Mouse (Mus musculus) intestine, embryonic 16.5 days (tissue): ENCODE data around the gene Hltf. TPM values are rescaled to one million over a fixed set of nuclear protein-coding genes. Genes with fewer than 3 reads are reported as not detected.

Source experiments
- ATAC-seq: fragments of 200-750 bp; cut with Nextera tagmentation; 2 replicates; pipeline ENCODE4 v1.8.0; 2017; ENCODE audit warnings: moderate TSS enrichment, moderate library complexity
- H3K27ac ChIP-seq: fragments of 300-500 bp; sonication (generic); 2 replicates; pipeline ENCODE4 v1.5.1; 2014; ENCODE audit warnings: mild to moderate bottlenecking, low read length
- H3K27me3 ChIP-seq: fragments of 300-500 bp; sonication (generic); replicated peaks from 2 replicates; pipeline ENCODE4 v1.6.1; 2014; ENCODE audit warnings: low read length, control low read depth, mixed read lengths; ENCODE audit not compliant: control insufficient read depth, insufficient read depth
- H3K36me3 ChIP-seq: fragments of 300-500 bp; sonication (generic); 2 replicates; pipeline ENCODE4 v1.6.1; 2014; ENCODE audit warnings: low read length, control low read depth; ENCODE audit not compliant: control insufficient read depth, insufficient read depth
- H3K4me1 ChIP-seq: fragments of 300-500 bp; sonication (generic); 2 replicates; pipeline ENCODE4 v1.6.1; 2014; ENCODE audit warnings: low read length, control low read depth, mixed read lengths; ENCODE audit not compliant: control insufficient read depth, insufficient read depth
- H3K4me2 ChIP-seq: fragments of 300-500 bp; sonication (generic); 2 replicates; pipeline ENCODE4 v1.6.1; 2014; ENCODE audit warnings: low read depth, low read length, control low read depth
- H3K4me3 ChIP-seq: fragments of 300-500 bp; sonication (generic); 2 replicates; pipeline ENCODE4 v1.5.1; 2014; ENCODE audit warnings: mild to moderate bottlenecking, low read length
- H3K9ac ChIP-seq: fragments of 300-500 bp; sonication (generic); 2 replicates; pipeline ENCODE4 v1.6.1; 2014; ENCODE audit warnings: low read depth, low read length
- H3K9me3 ChIP-seq: fragments of 300-500 bp; sonication (generic); 2 replicates; pipeline ENCODE4 v1.6.1; 2016; ENCODE audit warnings: low read length, control low read depth; ENCODE audit not compliant: control insufficient read depth
- WGBS: fragments of 180-500 bp; shearing (Covaris S2); extraction: QIAGEN DNeasy Blood & Tissue Kit; methylation state at CpG from one replicate; pipeline ENCODE4 v1.1.7; 2014; 5-methylcytosine and 5-hydroxymethylcytosine counted together
- polyA plus RNA-seq: library from polyadenylated mRNA; unstranded; fragments of >200 nt; fragmentation: Nextera tagmentation; extraction: Ambion mirVana; gene quantifications from 2 replicates; pipeline ENCODE4 v1.2.1, GENCODE M21; 2015

Gene Hltf
- polyA plus RNA-seq, 1 experiment from 2014 or later: 14.0 TPM

- no peaks in the 10 kb centered on the region for H3K27me3 ChIP-seq
Measured at GRCm38 (mm10) chr3:20147647-20148046, 90.0 kb downstream of the Hltf start.

GRCm38 (mm10) chr3:20150511-20150910 lies 92.9 kb downstream of the Hltf start:
- Histone ChIP-seq H3K9me3 (no peaks in the 10 kb centered on the region), H3K27ac (no peak overlapping the region), H3K4me3 (no peak overlapping the region), H3K9ac (no peak overlapping the region), H3K4me2 (no peak overlapping the region), H3K27me3 (no peaks in the 10 kb centered on the region), H3K4me1 (peaks cover 3% of the 10 kb centered on the region; the same call in 1 of the 2 replicates), H3K36me3 (0 out of 2 replicates have a peak, but pooled peaks cover 5% of the 10 kb centered on the region)
- no peak for ATAC-seq
- 72% methylated on average over 2 of the region's 2 CpGs for WGBS

More at GRCm38 (mm10) chr3:20147647-20148046, 90.0 kb downstream of the Hltf start:
- no peak for ATAC-seq
- WGBS: 91% methylated on average over 5 of the region's 5 CpGs
- Histone ChIP-seq H3K4me1 (no peaks in the 10 kb centered on the region), H3K27ac (no peak overlapping the region), H3K9me3 (no peaks in the 10 kb centered on the region), H3K4me3 (no peak overlapping the region), H3K36me3 (0 out of 2 replicates have a peak, but pooled peaks cover 5% of the 10 kb centered on the region), H3K4me2 (no peak overlapping the region), H3K9ac (no peak overlapping the region)

- no peaks in the 10 kb centered on the region for H3K27me3 ChIP-seq
- no peaks in the 10 kb centered on the region for H3K9me3 ChIP-seq
- no peak overlapping the region for H3K4me2 ChIP-seq
- no peak overlapping the region for H3K4me3 ChIP-seq
- H3K4me1 ChIP-seq: peaks cover 3% of the 10 kb centered on the region; the same call in 1 of the 2 replicates
- no peak overlapping the region for H3K9ac ChIP-seq
- no peak for ATAC-seq
- 88% methylated on average over 3 of the region's 3 CpGs for WGBS
- H3K27ac ChIP-seq: no peak overlapping the region
- H3K36me3 ChIP-seq: 0 out of 2 replicates have a peak, but pooled peaks cover 5% of the 10 kb centered on the region
Measured at GRCm38 (mm10) chr3:20151651-20152050, 94.0 kb downstream of the Hltf start.

- H3K36me3 ChIP-seq: no peaks in the 10 kb centered on the region
- H3K9me3 ChIP-seq: no peaks in the 10 kb centered on the region
- under 1% methylated on average over 70 of the region's 73 CpGs for WGBS
- H3K27ac ChIP-seq: peak within 1 kb of the TSS; percentile 58
- no peaks in the 10 kb centered on the region for H3K27me3 ChIP-seq
- H3K4me2 ChIP-seq: peak within 1 kb of the TSS; percentile 88
- H3K4me1 ChIP-seq: peaks cover 3% of the 10 kb centered on the region; the same call in 1 of the 2 replicates
- peak within 1 kb of the TSS; percentile 87 for H3K9ac ChIP-seq
- peak; percentile 96 for ATAC-seq
- H3K4me3 ChIP-seq: peak within 1 kb of the TSS; percentile 87
Measured at GRCm38 (mm10) chr3:20154531-20155367, 97.1 kb downstream of the Hltf start, which contains the start of gene Gyg. Gene Gyg, minus strand, starts transcription at chr3:20155317.

GRCm38 (mm10) chr3:20155476-20155875 lies 97.9 kb downstream of the Hltf start:
- H3K4me1 ChIP-seq: peaks cover 3% of the 10 kb centered on the region; the same call in 1 of the 2 replicates
- no peaks in the 10 kb centered on the region for H3K27me3 ChIP-seq
- H3K9me3 ChIP-seq: no peaks in the 10 kb centered on the region
- no peak for ATAC-seq
- WGBS: 82% methylated on average over 6 of the region's 6 CpGs
- H3K4me3 ChIP-seq: peak overlapping the region; percentile 87
- H3K9ac ChIP-seq: no peak overlapping the region
- no peak overlapping the region for H3K27ac ChIP-seq
- H3K4me2 ChIP-seq: peak overlapping the region; percentile 88; the same call in 1 of the 2 replicates
- no peaks in the 10 kb centered on the region for H3K36me3 ChIP-seq

- 63% methylated on average over 1 of the region's 1 CpGs for WGBS
- Histone ChIP-seq H3K4me3 (no peak overlapping the region), H3K27me3 (no peaks in the 10 kb centered on the region), H3K9me3 (no peaks in the 10 kb centered on the region), H3K4me1 (no peaks in the 10 kb centered on the region), H3K9ac (no peak overlapping the region), H3K27ac (no peak overlapping the region), H3K36me3 (no peaks in the 10 kb centered on the region), H3K4me2 (no peak overlapping the region)
- ATAC-seq: no peak
Measured at GRCm38 (mm10) chr3:20167487-20167886, 109.9 kb downstream of the Hltf start.

Other genes with a start within 250 kb of the Hltf start
- 1.4 and 1.8 TPM in 2 replicates for gene Cp, start 100.8 kb upstream of the Hltf start, polyA plus RNA-seq
- 9.7 and 9.8 TPM in 2 replicates for gene Hps3, start 22.5 kb upstream of the Hltf start, polyA plus RNA-seq
- gene Gyg, start 97.5 kb downstream of the Hltf start, polyA plus RNA-seq: 47.6 and 51.3 TPM in 2 replicates
- 5.2 and 6.0 TPM in 2 replicates for gene Cpa3, start 184.4 kb downstream of the Hltf start, polyA plus RNA-seq
- gene Cpb1, start 217.9 kb downstream of the Hltf start, polyA plus RNA-seq: 90.1 and 139 TPM in 2 replicates